Mouse (Mus musculus): ENCODE measurements at regions not wholly inside any gene's neighbourhood (a gene's known extent, or its start where the extent isn't known, plus 50 kb on each side); places are given as distances from the start of the nearest gene placed in this dataset.
A peak's percentile ranks its signal among the peaks of the same experiment; 100 is the strongest.

- DNase-seq: no peak
These were observed 65.4 kb upstream of the Glrp1 start for GRCm38 (mm10) chr1:88575291-88575690.

GRCm38 (mm10) chr1:88572161-88572560 is 62.3 kb upstream of the Glrp1 start:
- no peak for DNase-seq

DNA sequence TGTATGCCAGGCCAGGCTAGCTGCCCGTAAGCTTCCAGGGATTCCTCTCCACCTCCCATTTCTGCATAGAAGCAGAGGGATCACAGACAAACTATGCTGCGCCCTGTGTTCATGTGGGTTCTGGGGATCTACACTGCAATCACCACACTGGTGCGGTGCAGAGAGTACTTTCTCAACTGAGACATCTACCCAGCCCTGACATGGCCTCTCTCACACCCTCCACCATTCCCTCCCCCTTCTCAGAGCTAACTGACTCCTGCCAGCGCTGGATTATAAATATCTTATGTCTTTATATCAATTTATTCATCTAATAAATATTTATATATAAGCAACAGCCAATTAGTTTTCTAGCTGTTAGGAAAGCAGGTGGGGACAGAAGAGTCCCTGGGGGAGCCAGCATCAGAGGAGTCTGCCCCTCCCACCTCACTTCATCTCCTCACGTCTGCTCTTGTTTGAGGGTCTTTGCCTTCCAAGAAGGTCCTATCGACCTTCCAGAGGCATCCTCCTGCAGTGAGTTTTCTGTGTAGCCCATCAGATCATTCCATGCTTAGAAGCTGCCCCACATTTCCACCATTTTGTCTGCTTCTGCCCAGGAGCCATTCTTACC is 58.7 kb upstream of the Glrp1 start:
- no peak for DNase-seq

DNA sequence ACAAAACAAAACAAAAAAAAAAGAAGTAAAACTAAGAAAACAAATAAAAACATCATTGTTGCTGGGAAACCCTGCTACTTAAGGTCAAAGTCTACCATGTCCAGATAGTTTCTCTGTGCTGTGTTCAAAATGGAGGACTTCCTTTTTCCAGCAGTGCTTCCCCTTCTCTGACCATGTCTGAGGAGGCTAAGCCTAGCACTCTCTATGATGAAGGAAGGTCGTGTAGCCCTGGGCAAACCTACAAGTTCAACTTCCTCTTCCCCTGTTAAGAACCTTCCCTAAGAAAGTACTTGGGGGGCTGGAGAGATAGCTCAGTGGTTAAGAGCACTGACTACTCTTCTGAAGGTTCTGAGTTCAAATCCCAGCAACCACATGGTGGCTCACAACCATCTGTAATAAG is 57.3 kb upstream of the Glrp1 start:
- DNase-seq: no peak

DNA sequence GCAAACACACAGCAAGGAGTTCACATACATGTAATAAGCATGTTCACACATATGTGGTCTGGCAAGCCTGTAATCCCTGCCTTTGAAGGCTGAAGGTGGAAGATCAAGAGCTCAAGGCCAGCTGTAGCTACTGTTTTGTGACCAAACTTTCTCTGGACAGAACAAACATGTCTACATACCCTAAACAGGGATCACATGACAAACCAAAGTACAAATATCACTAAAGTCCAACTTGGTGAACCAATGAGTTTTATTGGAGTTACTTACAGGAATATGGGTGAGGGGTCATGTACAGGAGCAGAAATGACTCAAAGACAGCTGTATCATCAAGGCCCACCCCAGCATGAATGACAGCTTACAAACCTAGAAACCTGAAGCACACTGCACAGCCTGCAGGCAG is 56.6 kb upstream of the Glrp1 start:
- no peak for DNase-seq

GRCm38 (mm10) chr1:88564825-88565224 is 55.0 kb upstream of the Glrp1 start:
- DNase-seq: no peak

- peak; percentile 47 for DNase-seq
These were observed 52.5 kb upstream of the Glrp1 start for GRCm38 (mm10) chr1:88562361-88562760.

DNA sequence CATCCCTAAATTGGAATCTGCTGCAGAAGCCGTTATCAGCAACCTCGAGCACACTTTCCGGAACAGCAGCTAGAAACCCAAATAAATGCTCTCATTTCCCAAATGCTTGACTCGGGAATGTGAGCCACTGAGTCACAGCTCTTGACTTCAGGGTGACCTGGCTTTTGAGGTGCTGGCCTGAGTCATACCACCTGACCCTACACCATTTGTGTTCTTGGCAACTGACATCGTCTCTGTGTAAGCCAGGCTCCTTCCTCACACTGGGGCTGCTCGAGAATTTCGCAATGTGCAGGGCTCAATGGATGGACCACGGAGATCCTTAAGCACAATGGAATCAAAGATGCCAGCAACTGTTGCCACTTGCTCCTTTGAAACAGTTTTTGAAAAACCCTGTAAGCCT is 50.9 kb upstream of the Glrp1 start:
- DNase-seq: no peak

Data from cerebellum, adult 11-12 months (tissue).